ENCODE assay signal across 21 mouse cellular contexts in genomic region chr9:117212023-117212422, GRCm38 (mm10).
"Had no signal": no experiment of that assay in that cellular context is flagged by ENCODE, and none has a peak within 500 bp of the region (broad histone marks: within the 10 kb centered on the region; RNA-seq: fewer than 3 reads in every experiment).

No protein-coding gene starts in this region.

- H3K9me3 ChIP-seq: limb, embryonic 15.5 days; midbrain, embryonic 15.5 days; neural tube, embryonic 13.5 days; stomach, embryonic 15.5 days had no signal

- H3K9ac ChIP-seq: limb, embryonic 15.5 days; liver, embryonic 14.5 days; liver, postnatal 0 days; lung, embryonic 14.5 days; midbrain, embryonic 15.5 days; neural tube, embryonic 13.5 days; stomach, embryonic 15.5 days had no signal

- H3K27ac ChIP-seq: limb, embryonic 15.5 days; liver, embryonic 14.5 days; midbrain, embryonic 15.5 days; neural tube, embryonic 13.5 days; stomach, embryonic 15.5 days had no signal

- DNase-seq: kidney, adult 18-20 months; kidney, postnatal 10 days; kidney, postnatal 36 days; layer of hippocampus, postnatal 36 days; liver, postnatal 0 days; lung, embryonic 14.5 days; lung, postnatal 10 days; lung, postnatal 4 days; retina, postnatal 1 day; right cerebral cortex, postnatal 25 days; spleen, adult 18-20 months; thymus, postnatal 25 days had no signal

- H3K4me2 ChIP-seq: limb, embryonic 15.5 days; liver, embryonic 11.5 days; lung, embryonic 14.5 days; midbrain, embryonic 11.5 days; midbrain, embryonic 15.5 days; neural tube, embryonic 13.5 days; stomach, embryonic 15.5 days had no signal

- ATAC-seq: intestine, embryonic 16.5 days; liver, postnatal 0 days; midbrain, embryonic 15.5 days had no signal

- H3K36me3 ChIP-seq: limb, embryonic 15.5 days; midbrain, embryonic 15.5 days; neural tube, embryonic 13.5 days; stomach, embryonic 15.5 days had no signal

- H3K4me3 ChIP-seq: limb, embryonic 15.5 days; midbrain, embryonic 15.5 days; myocyte; neural tube, embryonic 13.5 days; stomach, embryonic 15.5 days had no signal

- H3K27me3 ChIP-seq: limb, embryonic 15.5 days; midbrain, embryonic 15.5 days; neural tube, embryonic 13.5 days; stomach, embryonic 15.5 days had no signal
